Mouse (Mus musculus) T-cell, adult 2 months (primary cell): Measurements from ENCODE around the gene Arhgap17.

Source experiments
- DNase-seq: peaks from one replicate; pipeline ENCODE4 v3.0.0; 2022; ENCODE audit warnings: low spot score

Arhgap17 gene

GRCm38 (mm10) chr7:123341896-123342295, 27.8 kb downstream of the Arhgap17 start:
- no peak for DNase-seq

GRCm38 (mm10) chr7:123338351-123338750, 31.4 kb downstream of the Arhgap17 start:
- DNase-seq: no peak

- DNase-seq: no peak
Measured at GRCm38 (mm10) chr7:123336322-123336721, 33.4 kb downstream of the Arhgap17 start.

- DNase-seq: no peak
Measured at GRCm38 (mm10) chr7:123330506-123330905, 39.2 kb downstream of the Arhgap17 start.

GRCm38 (mm10) chr7:123327909-123328308, 41.8 kb downstream of the Arhgap17 start:
- no peak for DNase-seq

- DNase-seq: no peak
Measured at GRCm38 (mm10) chr7:123326901-123327300, 42.8 kb downstream of the Arhgap17 start.

- no peak for DNase-seq
Measured at GRCm38 (mm10) chr7:123326062-123326461, 43.7 kb downstream of the Arhgap17 start.

GRCm38 (mm10) chr7:123324105-123324504, 45.6 kb downstream of the Arhgap17 start:
- DNase-seq: no peak

GRCm38 (mm10) chr7:123323388-123323787, 46.3 kb downstream of the Arhgap17 start:
- no peak for DNase-seq

GRCm38 (mm10) chr7:123322452-123323121, 47.1 kb downstream of the Arhgap17 start:
- DNase-seq: peak; percentile 27

- no peak for DNase-seq
Measured at GRCm38 (mm10) chr7:123312738-123313137, 57.0 kb downstream of the Arhgap17 start.

GRCm38 (mm10) chr7:123311836-123312235, 57.9 kb downstream of the Arhgap17 start:
- DNase-seq: no peak

- DNase-seq: no peak
Measured at GRCm38 (mm10) chr7:123307887-123308558, 61.7 kb downstream of the Arhgap17 start.

GRCm38 (mm10) chr7:123307236-123307635, 62.5 kb downstream of the Arhgap17 start:
- DNase-seq: no peak

GRCm38 (mm10) chr7:123305397-123305796, 64.3 kb downstream of the Arhgap17 start:
- DNase-seq: no peak

- DNase-seq: no peak
Measured at GRCm38 (mm10) chr7:123300258-123300657, 69.5 kb downstream of the Arhgap17 start.

- DNase-seq: no peak
Measured at GRCm38 (mm10) chr7:123298225-123298624, 71.5 kb downstream of the Arhgap17 start.

- no peak for DNase-seq
Measured at GRCm38 (mm10) chr7:123296097-123296496, 73.6 kb downstream of the Arhgap17 start.

- no peak for DNase-seq
Measured at GRCm38 (mm10) chr7:123295423-123295822, 74.3 kb downstream of the Arhgap17 start.

GRCm38 (mm10) chr7:123293898-123294297, 75.8 kb downstream of the Arhgap17 start:
- no peak for DNase-seq

- no peak for DNase-seq
Measured at GRCm38 (mm10) chr7:123291942-123292341, 77.8 kb downstream of the Arhgap17 start.

- DNase-seq: no peak
Measured at GRCm38 (mm10) chr7:123289176-123289575, 80.5 kb downstream of the Arhgap17 start.

GRCm38 (mm10) chr7:123287903-123288302, 81.8 kb downstream of the Arhgap17 start:
- no peak for DNase-seq

GRCm38 (mm10) chr7:123285896-123286295, 83.8 kb downstream of the Arhgap17 start:
- DNase-seq: no peak
